Mouse (Mus musculus): ENCODE measurements around the gene Atp6ap1l. TPM values are rescaled to one million over a fixed set of nuclear protein-coding genes. Genes with fewer than 3 reads are reported as not detected.

Atp6ap1l gene
- polyA plus RNA-seq, 1 experiment from 2014 or later: 0.11 TPM

GRCm38 (mm10) chr13:90881727-90882429, 23.3 kb downstream of the Atp6ap1l start:
- Histone ChIP-seq H3K9me3 (ENCODE audit: control insufficient read depth, low read length) (no peaks in the 10 kb centered on the region), H3K4me2 (replicated peaks; ENCODE audit: low read depth) (no peak overlapping the region), H3K4me3 (ENCODE audit: low read depth, low read length) (no peak overlapping the region), H3K4me1 (replicated peaks; ENCODE audit: control insufficient read depth, insufficient read depth) (peaks cover 2% of the 10 kb centered on the region; the same call in 1 of the 2 replicates), H3K36me3 (ENCODE audit: control insufficient read depth, insufficient read depth, low read length) (no peaks in the 10 kb centered on the region), H3K27ac (replicated peaks) (no peak overlapping the region), H3K27me3 (ENCODE audit: control insufficient read depth, insufficient read depth, low read length) (no peaks in the 10 kb centered on the region), H3K9ac (ENCODE audit: low read length) (no peak overlapping the region)
- 67% methylated on average over 1 of the region's 1 CpGs for WGBS
- DNase-seq (ENCODE audit: low spot score) (no peak), ATAC-seq (ENCODE audit: low FRiP score, low TSS enrichment) (no peak)
- TF ChIP-seq CTCF (IDR thresholded peaks at IDR 0.05; ENCODE audit: low read depth): no peak
- no peak for TF ChIP-seq EP300 (optimal IDR thresholded peaks at IDR 0.05)

- H3K27me3 ChIP-seq (ENCODE audit: control insufficient read depth, insufficient read depth, low read length): no peaks in the 10 kb centered on the region
- H3K9me3 ChIP-seq (ENCODE audit: control insufficient read depth, low read length): no peaks in the 10 kb centered on the region
- H3K4me2 ChIP-seq (replicated peaks; ENCODE audit: low read depth): no peak overlapping the region
- DNase-seq (ENCODE audit: low spot score) (no peak), ATAC-seq (ENCODE audit: low FRiP score, low TSS enrichment) (no peak)
- H3K36me3 ChIP-seq (ENCODE audit: control insufficient read depth, insufficient read depth, low read length): no peaks in the 10 kb centered on the region
- no peak for TF ChIP-seq CTCF (IDR thresholded peaks at IDR 0.05; ENCODE audit: low read depth)
- TF ChIP-seq EP300 (optimal IDR thresholded peaks at IDR 0.05): no peak
- no peaks in the 10 kb centered on the region for H3K4me1 ChIP-seq (replicated peaks; ENCODE audit: control insufficient read depth, insufficient read depth)
- no peak overlapping the region for H3K4me3 ChIP-seq (ENCODE audit: low read depth, low read length)
- no peak overlapping the region for H3K9ac ChIP-seq (ENCODE audit: low read length)
- no peak overlapping the region for H3K27ac ChIP-seq (replicated peaks)
- 60% methylated on average over 4 of the region's 4 CpGs for WGBS
Measured at GRCm38 (mm10) chr13:90871579-90871978, 33.6 kb downstream of the Atp6ap1l start.

GRCm38 (mm10) chr13:90869157-90869556, 36.0 kb downstream of the Atp6ap1l start:
- Histone ChIP-seq H3K27me3 (ENCODE audit: control insufficient read depth, insufficient read depth, low read length) (no peaks in the 10 kb centered on the region), H3K4me2 (replicated peaks; ENCODE audit: low read depth) (no peak overlapping the region), H3K4me3 (ENCODE audit: low read depth, low read length) (no peak overlapping the region), H3K9me3 (ENCODE audit: control insufficient read depth, low read length) (no peaks in the 10 kb centered on the region), H3K9ac (ENCODE audit: low read length) (no peak overlapping the region), H3K4me1 (replicated peaks; ENCODE audit: control insufficient read depth, insufficient read depth) (no peaks in the 10 kb centered on the region), H3K36me3 (ENCODE audit: control insufficient read depth, insufficient read depth, low read length) (no peaks in the 10 kb centered on the region), H3K27ac (replicated peaks) (no peak overlapping the region)
- DNase-seq (ENCODE audit: low spot score): no peak
- no peak for TF ChIP-seq EP300 (optimal IDR thresholded peaks at IDR 0.05)
- no peak for ATAC-seq (ENCODE audit: low FRiP score, low TSS enrichment)
- WGBS: 26% methylated on average over 4 of the region's 4 CpGs

GRCm38 (mm10) chr13:90862138-90862537, 43.0 kb downstream of the Atp6ap1l start:
- H3K36me3 ChIP-seq (ENCODE audit: control insufficient read depth, insufficient read depth, low read length): no peaks in the 10 kb centered on the region
- H3K27me3 ChIP-seq (ENCODE audit: control insufficient read depth, insufficient read depth, low read length): no peaks in the 10 kb centered on the region
- no peak for ATAC-seq (ENCODE audit: low FRiP score, low TSS enrichment)
- WGBS: 61% methylated on average over 3 of the region's 3 CpGs
- H3K4me2 ChIP-seq (replicated peaks; ENCODE audit: low read depth): no peak overlapping the region
- TF ChIP-seq CTCF (IDR thresholded peaks at IDR 0.05; ENCODE audit: low read depth) (no peak), EP300 (optimal IDR thresholded peaks at IDR 0.05) (no peak)
- H3K9me3 ChIP-seq (ENCODE audit: control insufficient read depth, low read length): no peaks in the 10 kb centered on the region
- H3K9ac ChIP-seq (ENCODE audit: low read length): no peak overlapping the region
- no peak for DNase-seq (ENCODE audit: low spot score)
- H3K4me1 ChIP-seq (replicated peaks; ENCODE audit: control insufficient read depth, insufficient read depth): no peaks in the 10 kb centered on the region
- H3K4me3 ChIP-seq (ENCODE audit: low read depth, low read length): no peak overlapping the region
- H3K27ac ChIP-seq (replicated peaks): no peak overlapping the region

GRCm38 (mm10) chr13:90860888-90861431, 44.2 kb downstream of the Atp6ap1l start:
- Histone ChIP-seq H3K27me3 (ENCODE audit: control insufficient read depth, insufficient read depth, low read length) (no peaks in the 10 kb centered on the region), H3K36me3 (ENCODE audit: control insufficient read depth, insufficient read depth, low read length) (no peaks in the 10 kb centered on the region), H3K9ac (ENCODE audit: low read length) (no peak overlapping the region), H3K9me3 (ENCODE audit: control insufficient read depth, low read length) (no peaks in the 10 kb centered on the region), H3K4me2 (replicated peaks; ENCODE audit: low read depth) (no peak overlapping the region), H3K27ac (replicated peaks) (no peak overlapping the region), H3K4me1 (replicated peaks; ENCODE audit: control insufficient read depth, insufficient read depth) (no peaks in the 10 kb centered on the region), H3K4me3 (ENCODE audit: low read depth, low read length) (no peak overlapping the region)
- WGBS: 44% methylated on average over 2 of the region's 2 CpGs
- DNase-seq (ENCODE audit: low spot score): no peak
- no peak for TF ChIP-seq CTCF (IDR thresholded peaks at IDR 0.05; ENCODE audit: low read depth)
- no peak for TF ChIP-seq EP300 (optimal IDR thresholded peaks at IDR 0.05)
- no peak for ATAC-seq (ENCODE audit: low FRiP score, low TSS enrichment)
